Mouse (Mus musculus): ENCODE results near the gene Pdk4. TPM values are rescaled to one million over a fixed set of nuclear protein-coding genes. Genes with fewer than 3 reads are reported as not detected.
A peak's percentile ranks its signal among the peaks of the same experiment; 100 is the strongest.

Gene Pdk4
- polyA plus RNA-seq, 1 experiment from 2014 or later: 1.1 TPM

- no peaks in the 10 kb centered on the region for H3K36me3 ChIP-seq (ENCODE audit: insufficient read depth)
- H3K9ac ChIP-seq: no peak overlapping the region
- no peak overlapping the region for H3K27ac ChIP-seq (ENCODE audit: low read depth)
- no peaks in the 10 kb centered on the region for H3K27me3 ChIP-seq (ENCODE audit: insufficient read depth, low read length)
- no peaks in the 10 kb centered on the region for H3K9me3 ChIP-seq (ENCODE audit: low read depth, low read length)
- H3K4me2 ChIP-seq: no peak overlapping the region
- no peaks in the 10 kb centered on the region for H3K4me1 ChIP-seq (ENCODE audit: insufficient read depth)
- no peak overlapping the region for H3K4me3 ChIP-seq (ENCODE audit: low read depth, low read length)
- no peak for TF ChIP-seq CTCF (IDR thresholded peaks at IDR 0.05; ENCODE audit: low read depth)
- DNase-seq (no peak), ATAC-seq (ENCODE audit: insufficient read depth) (no peak)
- WGBS: 76% methylated on average over 4 of the region's 4 CpGs
Observed at GRCm38 (mm10) chr6:5447013-5447412, 49.1 kb downstream of the Pdk4 start.

GRCm38 (mm10) chr6:5444331-5444898 is 51.7 kb downstream of the Pdk4 start:
- ATAC-seq (ENCODE audit: insufficient read depth): no peak
- Histone ChIP-seq H3K36me3 (ENCODE audit: insufficient read depth) (no peaks in the 10 kb centered on the region), H3K4me1 (ENCODE audit: insufficient read depth) (no peaks in the 10 kb centered on the region), H3K9me3 (ENCODE audit: low read depth, low read length) (no peaks in the 10 kb centered on the region), H3K9ac (no peak overlapping the region), H3K27ac (ENCODE audit: low read depth) (no peak overlapping the region), H3K27me3 (ENCODE audit: insufficient read depth, low read length) (no peaks in the 10 kb centered on the region), H3K4me3 (ENCODE audit: low read depth, low read length) (no peak overlapping the region), H3K4me2 (no peak overlapping the region)
- WGBS: 81% methylated on average over 5 of the region's 5 CpGs
- no peak for DNase-seq
- no peak for TF ChIP-seq CTCF (IDR thresholded peaks at IDR 0.05; ENCODE audit: low read depth)

GRCm38 (mm10) chr6:5443104-5443863 is 52.8 kb downstream of the Pdk4 start:
- H3K4me3 ChIP-seq (ENCODE audit: low read depth, low read length): no peak overlapping the region
- peak overlapping the region; percentile 40 for H3K4me2 ChIP-seq
- no peak for TF ChIP-seq CTCF (IDR thresholded peaks at IDR 0.05; ENCODE audit: low read depth)
- ATAC-seq (ENCODE audit: insufficient read depth) (peak; percentile 82), DNase-seq (peak; percentile 75)
- H3K27me3 ChIP-seq (ENCODE audit: insufficient read depth, low read length): no peaks in the 10 kb centered on the region
- H3K9ac ChIP-seq: no peak overlapping the region
- no peaks in the 10 kb centered on the region for H3K9me3 ChIP-seq (ENCODE audit: low read depth, low read length)
- H3K4me1 ChIP-seq (ENCODE audit: insufficient read depth): no peaks in the 10 kb centered on the region
- 16% methylated on average over 13 of the region's 13 CpGs for WGBS
- no peak overlapping the region for H3K27ac ChIP-seq (ENCODE audit: low read depth)
- H3K36me3 ChIP-seq (ENCODE audit: insufficient read depth): no peaks in the 10 kb centered on the region

- no peaks in the 10 kb centered on the region for H3K27me3 ChIP-seq (ENCODE audit: insufficient read depth, low read length)
- no peak overlapping the region for H3K4me3 ChIP-seq (ENCODE audit: low read depth, low read length)
- H3K4me2 ChIP-seq: peak overlapping the region; percentile 40
- H3K9ac ChIP-seq: no peak overlapping the region
- H3K4me1 ChIP-seq (ENCODE audit: insufficient read depth): no peaks in the 10 kb centered on the region
- no peaks in the 10 kb centered on the region for H3K36me3 ChIP-seq (ENCODE audit: insufficient read depth)
- ATAC-seq (ENCODE audit: insufficient read depth): peak; percentile 43
- no peak overlapping the region for H3K27ac ChIP-seq (ENCODE audit: low read depth)
- WGBS: 8% methylated on average over 14 of the region's 14 CpGs
- H3K9me3 ChIP-seq (ENCODE audit: low read depth, low read length): no peaks in the 10 kb centered on the region
- DNase-seq: peak; percentile 39
- TF ChIP-seq CTCF (IDR thresholded peaks at IDR 0.05; ENCODE audit: low read depth): no peak
Observed at GRCm38 (mm10) chr6:5442316-5443085, 53.6 kb downstream of the Pdk4 start.

GRCm38 (mm10) chr6:5441221-5441620 is 54.9 kb downstream of the Pdk4 start:
- no peak for ATAC-seq (ENCODE audit: insufficient read depth)
- Histone ChIP-seq H3K9ac (no peak overlapping the region), H3K9me3 (ENCODE audit: low read depth, low read length) (no peaks in the 10 kb centered on the region), H3K4me3 (ENCODE audit: low read depth, low read length) (no peak overlapping the region), H3K36me3 (ENCODE audit: insufficient read depth) (no peaks in the 10 kb centered on the region), H3K4me2 (no peak overlapping the region), H3K4me1 (ENCODE audit: insufficient read depth) (no peaks in the 10 kb centered on the region), H3K27me3 (ENCODE audit: insufficient read depth, low read length) (no peaks in the 10 kb centered on the region), H3K27ac (ENCODE audit: low read depth) (no peak overlapping the region)
- no peak for TF ChIP-seq CTCF (IDR thresholded peaks at IDR 0.05; ENCODE audit: low read depth)
- no peak for DNase-seq
- WGBS: 79% methylated on average over 6 of the region's 6 CpGs

- no peaks in the 10 kb centered on the region for H3K4me1 ChIP-seq (ENCODE audit: insufficient read depth)
- no peaks in the 10 kb centered on the region for H3K27me3 ChIP-seq (ENCODE audit: insufficient read depth, low read length)
- no peak overlapping the region for H3K27ac ChIP-seq (ENCODE audit: low read depth)
- ATAC-seq (ENCODE audit: insufficient read depth) (no peak), DNase-seq (peak; percentile 24)
- no peaks in the 10 kb centered on the region for H3K36me3 ChIP-seq (ENCODE audit: insufficient read depth)
- H3K9ac ChIP-seq: no peak overlapping the region
- TF ChIP-seq CTCF (IDR thresholded peaks at IDR 0.05; ENCODE audit: low read depth): peak; percentile 51
- no peak overlapping the region for H3K4me3 ChIP-seq (ENCODE audit: low read depth, low read length)
- no peak overlapping the region for H3K4me2 ChIP-seq
- H3K9me3 ChIP-seq (ENCODE audit: low read depth, low read length): no peaks in the 10 kb centered on the region
- WGBS: 50% methylated on average over 4 of the region's 4 CpGs
Observed at GRCm38 (mm10) chr6:5437757-5438156, 58.4 kb downstream of the Pdk4 start.

GRCm38 (mm10) chr6:5433887-5434286 is 62.2 kb downstream of the Pdk4 start:
- no peak overlapping the region for H3K9ac ChIP-seq
- no peak overlapping the region for H3K27ac ChIP-seq (ENCODE audit: low read depth)
- H3K27me3 ChIP-seq (ENCODE audit: insufficient read depth, low read length): no peaks in the 10 kb centered on the region
- no peaks in the 10 kb centered on the region for H3K9me3 ChIP-seq (ENCODE audit: low read depth, low read length)
- TF ChIP-seq CTCF (IDR thresholded peaks at IDR 0.05; ENCODE audit: low read depth): no peak
- no peak overlapping the region for H3K4me2 ChIP-seq
- H3K4me1 ChIP-seq (ENCODE audit: insufficient read depth): no peaks in the 10 kb centered on the region
- H3K36me3 ChIP-seq (ENCODE audit: insufficient read depth): no peaks in the 10 kb centered on the region
- 84% methylated on average over 2 of the region's 2 CpGs for WGBS
- no peak overlapping the region for H3K4me3 ChIP-seq (ENCODE audit: low read depth, low read length)
- no peak for DNase-seq
- ATAC-seq (ENCODE audit: insufficient read depth): no peak

Other genes with a start within 250 kb of the Pdk4 start
- gene Pon3, start 240.0 kb downstream of the Pdk4 start, polyA plus RNA-seq (2014; fragmentation: Nextera tagmentation; extraction: Ambion mirVana): 14.2 and 15.2 TPM in 2 replicates
- 39.2 and 42.8 TPM in 2 replicates for gene Pon2, start 197.9 kb downstream of the Pdk4 start, polyA plus RNA-seq (2014; fragmentation: Nextera tagmentation; extraction: Ambion mirVana)
- 8.6 and 10.8 TPM in 2 replicates for gene Asb4, start 112.9 kb downstream of the Pdk4 start, polyA plus RNA-seq (2014; fragmentation: Nextera tagmentation; extraction: Ambion mirVana)
- gene Dync1i1, start 229.3 kb upstream of the Pdk4 start, polyA plus RNA-seq (2014; fragmentation: Nextera tagmentation; extraction: Ambion mirVana): 0.62 and 0.71 TPM in 2 replicates

Data from lung, embryonic 14.5 days (tissue).